Mouse (Mus musculus) spleen, adult 2 months (tissue): ENCODE data around the gene Sp9.

ENCODE experiments used
- CTCF ChIP-seq: fragments of 200-500 bp; IDR thresholded peaks from 2 replicates; pipeline ENCODE4 v1.5.1; 2011; ENCODE audit warnings: mild to moderate bottlenecking, inconsistent platforms; ENCODE audit not compliant: insufficient read depth, insufficient read length, insufficient replicate concordance; ENCODE audit errors: extremely low read depth
- POLR2A ChIP-seq: fragments of 200-500 bp; IDR thresholded peaks from 2 replicates; pipeline ENCODE4 v1.6.1; 2011; ENCODE audit warnings: low read depth, low read length, inconsistent platforms

DNA sequence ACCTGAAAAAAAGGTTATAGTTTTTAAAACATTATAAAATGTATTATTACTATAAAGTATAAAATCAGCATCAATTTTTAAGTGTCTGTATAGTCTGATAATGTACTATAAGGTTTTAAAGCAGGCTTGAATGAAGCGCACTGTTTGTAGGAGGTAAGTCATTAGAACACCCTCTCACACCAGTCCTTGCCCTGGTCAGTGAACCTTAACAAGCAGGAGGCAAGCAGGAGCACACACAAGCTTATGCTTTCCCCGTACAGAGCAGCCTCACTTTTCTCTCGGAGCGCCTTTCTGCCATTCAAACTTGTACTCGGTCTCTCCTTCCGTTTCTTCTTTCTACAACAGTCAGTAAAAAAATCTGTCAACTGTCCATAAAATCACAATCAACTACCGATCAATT lies 34.3 kb downstream of the Sp9 start:
- TF ChIP-seq CTCF (no peak), POLR2A (no peak)
